ENCODE assay signal across 38 mouse cellular contexts in the genomic region with DNA sequence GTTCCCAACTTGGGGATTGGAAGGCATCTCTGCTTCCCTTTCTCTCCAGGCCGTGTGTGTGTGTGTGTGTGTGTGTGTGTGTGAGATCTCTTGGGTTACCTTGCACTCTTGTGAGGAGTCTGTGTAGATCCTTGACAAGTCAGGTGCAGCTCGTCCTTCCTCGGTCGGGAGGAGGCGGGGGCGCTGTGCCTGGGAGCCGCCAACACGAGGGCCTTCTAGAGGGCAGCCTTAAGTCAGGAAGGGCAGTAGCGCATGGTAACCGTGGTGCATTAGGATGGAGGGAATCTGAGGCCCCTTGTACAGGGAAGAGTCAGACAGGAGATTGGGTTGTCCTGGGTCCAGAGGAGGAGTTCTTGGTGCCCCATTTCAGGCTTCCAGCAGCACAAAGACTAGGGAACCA. TPM values are rescaled to one million over a fixed set of nuclear protein-coding genes. Genes with fewer than 3 reads are reported as not detected.
"Had no signal": no experiment of that assay in that cellular context is flagged by ENCODE, and none has a peak within 500 bp of the region (broad histone marks: within the 10 kb centered on the region; RNA-seq: fewer than 3 reads in every experiment).

No protein-coding gene starts in this region.

- H3K9ac ChIP-seq: heart, embryonic 12.5 days; heart, embryonic 13.5 days; heart, embryonic 15.5 days; hindbrain, embryonic 12.5 days; hindbrain, embryonic 13.5 days; hindbrain, embryonic 14.5 days; hindbrain, embryonic 15.5 days; intestine, embryonic 15.5 days; kidney, embryonic 15.5 days had no signal

- H3K27ac ChIP-seq: heart, embryonic 13.5 days; heart, embryonic 15.5 days; hindbrain, embryonic 10.5 days; hindbrain, embryonic 12.5 days; hindbrain, embryonic 13.5 days; hindbrain, embryonic 14.5 days; hindbrain, embryonic 15.5 days; hindbrain, postnatal 0 days; intestine, embryonic 15.5 days; kidney, embryonic 15.5 days; kidney, postnatal 0 days; layer of hippocampus, adult 2 months had no signal

- H3K4me2 ChIP-seq: heart, embryonic 11.5 days; heart, embryonic 12.5 days; heart, embryonic 13.5 days; heart, embryonic 15.5 days; hindbrain, embryonic 12.5 days; hindbrain, embryonic 13.5 days; hindbrain, embryonic 14.5 days; hindbrain, embryonic 15.5 days; intestine, embryonic 15.5 days; kidney, embryonic 15.5 days had no signal

- H3K9me3 ChIP-seq: heart, embryonic 12.5 days; heart, embryonic 13.5 days; heart, embryonic 15.5 days; hindbrain, embryonic 10.5 days; hindbrain, embryonic 12.5 days; hindbrain, embryonic 13.5 days; hindbrain, embryonic 15.5 days; intestine, embryonic 15.5 days; kidney, embryonic 15.5 days had no signal

- H3K4me3 ChIP-seq: heart, embryonic 12.5 days; heart, embryonic 13.5 days; heart, embryonic 15.5 days; hindbrain, embryonic 10.5 days; hindbrain, embryonic 12.5 days; hindbrain, embryonic 13.5 days; hindbrain, embryonic 15.5 days; intestine, embryonic 15.5 days; kidney, embryonic 15.5 days; layer of hippocampus, adult 2 months had no signal

- H3K27me3 ChIP-seq: heart, embryonic 12.5 days; heart, embryonic 13.5 days; heart, embryonic 15.5 days; hindbrain, embryonic 12.5 days; hindbrain, embryonic 13.5 days; hindbrain, embryonic 15.5 days; intestine, embryonic 15.5 days; kidney, embryonic 15.5 days had no signal

- H3K4me1 ChIP-seq: heart, embryonic 12.5 days had no signal

- ATAC-seq: hindbrain, embryonic 16.5 days; hindbrain, postnatal 0 days; inflammation-experienced regulatory T-cells, adult 6 months; intestine, embryonic 15.5 days; intestine, embryonic 16.5 days; intestine, postnatal 0 days had no signal

- H3K36me3 ChIP-seq: heart, embryonic 12.5 days; heart, embryonic 13.5 days; heart, embryonic 15.5 days; hindbrain, embryonic 15.5 days; intestine, embryonic 15.5 days; kidney, embryonic 15.5 days had no signal

- DNase-seq: heart, postnatal 10 days; heart, postnatal 14 days; heart, postnatal 36 days; heart, postnatal 4 days; kidney, adult 11 months; kidney, adult 18-20 months; kidney, adult 2 months; kidney, adult 8-10 months; kidney, adult 9 months; kidney, postnatal 10 days; kidney, postnatal 14 days; kidney, postnatal 25 days; kidney, postnatal 36 days; kidney, postnatal 4 days; layer of hippocampus, adult 9-11 months; layer of hippocampus, postnatal 36 days had no signal

RNA-seq across cellular contexts. Expression of gene Kremen2, which starts 30.6 kb away (rescaled TPM):
- total RNA-seq: heart, postnatal 10 days; heart, postnatal 14 days; heart, postnatal 25 days; heart, postnatal 36 days; heart, postnatal 4 days; hematopoietic stem cell, adult 5-6 weeks had no signal
- polyA plus RNA-seq: heart, embryonic 14.5 days; heart, postnatal 0 days had no signal
